Mouse (Mus musculus) ES-CJ7 (cell line): ENCODE results near the gene Gm28102.
"Not testable (repeated sequence)": the region's sequence is repeated elsewhere in the genome, so short reads cannot be mapped to it uniquely, and the experiment has no call there.

Experiments used
- DNase-seq: peaks from one replicate; pipeline ENCODE4 v3.0.0; 2011; ENCODE audit warnings: low read depth, low spot score

The Gm28102 gene

GRCm38 (mm10) chrY:88053015-88053414 is at the start of gene Gm28102:
Gene Gm28102 (plus strand): TSS chrY:88053315.
- not testable (repeated sequence) for DNase-seq
